Mouse (Mus musculus): Measurements from ENCODE around the gene Rtn4rl2.

The Rtn4rl2 gene

GRCm38 (mm10) chr2:84841905-84842304 is 44.6 kb downstream of the Rtn4rl2 start:
- DNase-seq, result no peak

DNA sequence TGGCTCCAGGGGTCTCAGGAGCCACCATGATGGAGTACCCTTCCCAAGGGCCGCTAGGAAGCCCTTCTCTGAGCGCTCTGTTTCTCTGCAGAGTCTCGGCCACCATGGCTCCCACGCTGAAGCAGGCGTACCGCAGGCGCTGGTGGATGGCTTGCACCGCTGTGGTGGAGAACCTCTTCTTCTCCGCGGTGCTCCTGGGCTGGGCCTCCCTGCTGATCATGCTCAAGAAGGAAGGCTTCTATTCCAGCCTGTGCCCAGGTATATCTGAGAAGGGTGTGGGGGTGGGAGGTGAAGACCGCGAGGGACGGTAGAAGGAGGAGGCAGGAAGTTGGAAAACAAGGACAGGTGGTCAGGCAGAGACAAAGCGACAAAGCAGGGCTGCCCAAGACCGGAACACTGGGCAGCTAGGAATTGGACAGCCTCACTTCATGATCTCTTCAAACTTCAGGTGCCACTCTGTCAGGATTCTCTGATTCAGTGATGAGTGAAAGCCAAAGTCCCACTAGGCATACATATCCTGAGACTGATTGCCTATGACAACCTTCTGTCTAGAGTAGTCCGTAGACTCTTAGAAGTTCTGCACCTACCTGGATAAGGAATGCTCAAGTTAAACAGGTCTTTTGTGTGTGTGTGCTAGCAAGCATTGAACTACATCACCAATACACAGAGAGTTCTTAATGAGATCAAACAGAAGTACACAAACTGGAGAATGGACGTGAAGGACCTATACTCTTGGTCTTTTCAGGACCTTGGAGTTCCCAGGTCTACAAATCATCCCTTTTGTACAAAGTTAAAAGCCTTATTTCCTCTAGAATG is 45.6 kb downstream of the Rtn4rl2 start:
- no peak for DNase-seq

- DNase-seq, result peak; percentile 77
Measured at GRCm38 (mm10) chr2:84840016-84840747, 46.3 kb downstream of the Rtn4rl2 start.

GRCm38 (mm10) chr2:84838993-84839980 is 47.2 kb downstream of the Rtn4rl2 start:
- DNase-seq, result no peak

DNA sequence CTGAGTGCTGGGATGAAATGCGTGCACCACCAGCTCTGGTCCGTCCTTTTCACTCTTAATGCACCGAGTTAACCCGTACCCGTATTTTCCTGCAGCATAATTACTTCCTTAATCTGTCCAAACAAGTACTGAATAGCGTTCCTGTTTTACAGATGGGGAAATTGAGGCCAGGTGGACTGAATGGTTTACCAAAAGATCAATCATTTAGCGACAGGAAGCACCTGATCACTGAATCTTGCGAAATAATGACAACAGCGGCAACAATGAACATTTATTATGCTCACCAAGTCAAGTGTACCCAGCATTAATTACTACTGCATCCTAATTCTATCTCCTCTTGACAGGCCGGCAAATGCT is 47.9 kb downstream of the Rtn4rl2 start, which contains the start of gene Slc43a1:
Slc43a1 (plus strand) TSS at position 258 of the 357 bp plus-strand sequence.
- no peak for DNase-seq

- no peak for DNase-seq
Measured at GRCm38 (mm10) chr2:84837817-84838592, 48.5 kb downstream of the Rtn4rl2 start.

DNA sequence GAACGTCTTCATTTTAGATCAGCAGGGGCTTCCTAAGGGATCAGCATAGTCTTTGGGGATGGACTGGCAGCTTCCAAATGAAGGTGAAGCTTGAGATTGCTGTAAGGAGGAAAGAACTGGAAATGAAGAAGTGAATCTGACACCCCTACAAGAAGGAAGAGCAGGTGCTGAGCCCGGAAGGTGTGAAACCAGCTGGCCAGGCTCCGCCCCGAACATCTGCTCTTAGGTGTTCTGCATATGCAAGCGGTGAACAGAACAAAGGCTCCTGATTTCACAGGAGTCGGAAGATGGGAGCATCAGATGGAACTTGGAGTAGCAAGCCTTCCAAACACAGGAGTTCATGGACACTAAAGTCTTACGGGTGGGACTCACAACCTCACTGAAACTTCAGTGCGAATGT is 49.4 kb downstream of the Rtn4rl2 start:
- DNase-seq, result no peak

GRCm38 (mm10) chr2:84831666-84832391 is 54.7 kb downstream of the Rtn4rl2 start:
- DNase-seq, result peak; percentile 91

GRCm38 (mm10) chr2:84827283-84827920 is 59.1 kb downstream of the Rtn4rl2 start:
- no peak for DNase-seq

GRCm38 (mm10) chr2:84826488-84827282 is 59.8 kb downstream of the Rtn4rl2 start, which contains the start of gene Timm10:
Gene Timm10, plus strand, starts transcription at chr2:84826997.
- peak; percentile 93 for DNase-seq

DNA sequence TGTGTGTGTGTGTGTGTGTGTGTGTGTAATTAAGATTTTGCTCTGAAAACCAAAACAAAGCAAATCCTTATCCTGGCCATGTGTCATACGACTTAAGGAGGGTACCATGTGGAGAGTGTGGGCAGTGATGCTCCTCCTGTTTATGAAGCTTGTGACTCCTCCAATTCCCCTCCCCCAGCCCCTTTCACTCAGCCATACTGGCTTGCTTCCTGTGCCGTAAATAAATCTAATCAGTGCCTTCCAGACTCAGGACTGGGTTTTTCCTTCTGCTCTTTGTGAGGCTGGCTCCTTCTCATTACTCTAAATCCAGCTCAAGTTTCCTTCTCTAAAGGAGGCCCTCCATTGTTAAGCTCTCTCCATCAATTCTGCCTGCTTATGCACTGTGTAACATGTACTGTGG is 63.3 kb downstream of the Rtn4rl2 start:
- peak; percentile 18 for DNase-seq

GRCm38 (mm10) chr2:84822552-84822951 is 64.0 kb downstream of the Rtn4rl2 start, which contains the start of gene Smtnl1:
Gene Smtnl1, minus strand, starts transcription at chr2:84822652.
- no peak for DNase-seq

All from lung, postnatal 10 days (tissue).